Mouse (Mus musculus): Measurements from ENCODE around the gene Tlr8. TPM values are rescaled to one million over a fixed set of nuclear protein-coding genes. Genes with fewer than 3 reads are reported as not detected.
A peak's percentile ranks its signal among the peaks of the same experiment; 100 is the strongest.
"Not testable (repeated sequence)": the region's sequence is repeated elsewhere in the genome, so short reads cannot be mapped to it uniquely, and the experiment has no call there.

The Tlr8 gene
- 0.13 and 0.22 TPM in 2 replicates for polyA plus RNA-seq (2015; fragmentation: Nextera tagmentation; extraction: Ambion mirVana)

DNA sequence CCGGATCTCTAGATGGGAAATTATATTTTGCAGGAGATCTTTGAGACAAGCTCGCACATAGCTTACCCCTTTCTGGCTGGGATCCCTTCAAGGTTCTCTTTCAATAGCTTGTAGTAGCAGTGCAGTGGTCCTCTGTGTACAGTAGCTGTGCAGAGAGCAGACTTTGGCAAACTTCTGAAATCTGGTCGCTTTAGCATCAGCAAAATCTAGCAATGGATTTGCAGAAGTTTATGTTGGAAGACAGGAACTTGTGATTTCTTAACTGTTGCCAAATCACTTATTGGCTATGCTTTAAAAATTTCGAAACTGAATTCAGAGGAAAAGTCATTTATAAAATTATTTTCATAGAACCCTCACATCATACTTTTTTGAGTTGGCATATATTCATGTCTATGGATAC, at the start of gene Tlr8:
TSS of gene Tlr8 (minus strand) at position 244 of the 400 bp plus-strand sequence.
- Histone ChIP-seq H3K9me3 (no peaks in the 10 kb centered on the region), H3K4me1 (replicated peaks) (no peaks in the 10 kb centered on the region), H3K4me2 (no peak within 1 kb of the TSS), H3K4me3 (no peak within 1 kb of the TSS), H3K9ac (no peak within 1 kb of the TSS), H3K27ac (replicated peaks) (no peak within 1 kb of the TSS), H3K27me3 (0 out of 2 replicates have a peak, but pooled peaks cover 4% of the 10 kb centered on the region), H3K36me3 (no peaks in the 10 kb centered on the region)
- no peak for ATAC-seq (ENCODE audit: low FRiP score, low read depth)
- WGBS, result 84% methylated on average over 4 of the region's 4 CpGs

DNA sequence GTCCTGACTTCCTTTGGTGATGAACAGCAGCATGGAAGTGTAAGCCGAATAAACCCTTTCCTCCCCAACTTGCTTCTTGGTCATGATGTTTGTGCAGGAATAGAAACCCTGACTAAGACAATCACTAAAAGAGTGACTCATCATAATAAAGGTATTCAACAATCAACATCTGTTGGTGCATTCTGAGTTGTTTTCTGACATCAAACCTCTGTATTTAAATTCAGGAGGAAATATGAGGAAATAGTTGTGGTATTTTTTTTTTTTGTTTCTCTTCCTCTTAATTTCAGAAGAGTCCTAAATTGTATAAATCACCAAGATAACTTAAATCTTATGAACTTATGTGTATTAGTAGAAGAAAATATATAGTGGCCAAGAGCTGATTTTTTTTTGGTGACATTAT, 37.9 kb upstream of the Tlr8 start:
- H3K36me3 ChIP-seq; H3K4me3 ChIP-seq; H3K9ac ChIP-seq; H3K9me3 ChIP-seq; H3K27me3 ChIP-seq; H3K27ac ChIP-seq (replicated peaks); H3K4me2 ChIP-seq; H3K4me1 ChIP-seq (replicated peaks); ATAC-seq (ENCODE audit: low FRiP score, low read depth): not testable (repeated sequence)
- WGBS, result 100% methylated on average over 1 of the region's 1 CpGs

DNA sequence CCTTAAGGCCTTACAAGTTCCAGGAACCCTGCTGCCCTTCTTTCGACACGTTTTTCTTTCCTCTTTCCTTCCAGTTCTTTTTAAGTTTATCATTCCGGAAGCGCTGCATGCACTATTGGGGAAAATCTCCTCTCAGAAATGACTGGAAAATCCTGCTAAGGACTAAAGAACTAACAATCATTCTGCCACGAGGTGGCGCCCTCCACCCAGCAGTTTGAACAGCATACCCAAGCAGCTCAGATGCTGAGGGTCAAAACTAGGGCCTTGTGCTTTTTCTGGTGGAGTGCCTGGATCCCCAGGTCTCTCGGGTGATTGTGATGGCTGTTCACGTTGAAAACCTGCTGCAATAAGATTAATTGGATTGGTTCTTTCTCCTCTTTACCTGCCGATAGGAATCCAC, 12.8 kb upstream of the Tlr8 start:
- no peaks in the 10 kb centered on the region for H3K4me1 ChIP-seq (replicated peaks)
- H3K4me3 ChIP-seq, result no peak overlapping the region
- no peak for ATAC-seq (ENCODE audit: low FRiP score, low read depth)
- H3K9ac ChIP-seq, result no peak overlapping the region
- H3K4me2 ChIP-seq, result peak overlapping the region; percentile 21; the same call in 1 of the 2 replicates
- no peak overlapping the region for H3K27ac ChIP-seq (replicated peaks)
- no peaks in the 10 kb centered on the region for H3K9me3 ChIP-seq
- H3K27me3 ChIP-seq, result 0 out of 2 replicates have a peak, but pooled peaks cover 8% of the 10 kb centered on the region
- WGBS, result 22% methylated on average over 9 of the region's 9 CpGs
- no peaks in the 10 kb centered on the region for H3K36me3 ChIP-seq

DNA sequence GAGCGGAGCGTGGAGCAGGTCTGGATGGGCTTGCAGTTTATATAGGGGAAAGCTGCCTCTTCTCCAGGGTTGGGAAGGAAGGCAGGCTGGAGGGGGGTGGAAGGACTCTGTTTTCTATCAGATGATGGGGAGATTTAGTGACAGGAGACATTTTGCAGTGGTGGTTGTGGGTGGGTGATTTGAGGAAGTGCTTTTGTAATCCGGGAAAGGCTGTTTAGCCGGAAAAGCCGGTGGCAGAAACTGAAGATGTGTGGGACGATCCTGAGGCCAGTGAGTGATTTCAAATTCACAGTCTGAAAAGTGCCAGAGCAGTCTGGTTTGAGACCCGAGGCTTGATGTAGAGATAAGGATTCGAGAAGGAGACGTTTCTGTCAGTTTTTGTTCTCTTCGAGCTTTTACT, 12.4 kb upstream of the Tlr8 start:
- WGBS, result 62% methylated on average over 10 of the region's 10 CpGs
- Histone ChIP-seq H3K27ac (replicated peaks) (no peak overlapping the region), H3K9me3 (no peaks in the 10 kb centered on the region), H3K4me2 (peak overlapping the region; percentile 21; the same call in 1 of the 2 replicates), H3K4me3 (no peak overlapping the region), H3K9ac (no peak overlapping the region), H3K27me3 (0 out of 2 replicates have a peak, but pooled peaks cover 8% of the 10 kb centered on the region), H3K4me1 (replicated peaks) (no peaks in the 10 kb centered on the region), H3K36me3 (no peaks in the 10 kb centered on the region)
- ATAC-seq (ENCODE audit: low FRiP score, low read depth), result no peak

DNA sequence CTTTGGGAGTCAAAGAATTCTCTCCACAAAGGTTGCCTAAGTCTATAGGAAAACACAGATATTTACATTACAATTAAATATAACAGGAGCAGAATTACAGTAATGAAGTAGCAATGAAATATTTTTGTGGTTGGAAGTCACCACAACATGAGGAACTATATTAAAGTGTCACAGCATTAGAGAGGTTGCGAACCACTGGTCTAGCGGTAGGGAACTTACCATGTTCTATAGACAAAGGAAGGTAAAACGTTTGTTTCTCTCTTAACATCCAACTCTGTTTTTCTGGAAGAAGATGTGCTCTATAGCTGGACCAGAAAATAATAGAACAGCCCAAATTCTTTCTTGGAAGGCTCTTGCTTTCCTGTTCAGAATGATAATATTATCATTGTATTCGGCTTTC, 599 bp downstream of the Tlr8 start:
- H3K9ac ChIP-seq, result no peak overlapping the region
- 76% methylated on average over 4 of the region's 4 CpGs for WGBS
- no peak for ATAC-seq (ENCODE audit: low FRiP score, low read depth)

GRCm38 (mm10) chrX:167241736-167242135, 22.4 kb downstream of the Tlr8 start:
- no peak overlapping the region for H3K27ac ChIP-seq (replicated peaks)
- H3K4me3 ChIP-seq, result no peak overlapping the region
- no peaks in the 10 kb centered on the region for H3K36me3 ChIP-seq
- H3K4me1 ChIP-seq (replicated peaks), result no peaks in the 10 kb centered on the region
- H3K9me3 ChIP-seq, result no peaks in the 10 kb centered on the region
- no peak for ATAC-seq (ENCODE audit: low FRiP score, low read depth)
- H3K27me3 ChIP-seq, result 0 out of 2 replicates have a peak, but pooled peaks cover 6% of the 10 kb centered on the region
- H3K4me2 ChIP-seq, result no peak overlapping the region
- WGBS, result 90% methylated on average over 3 of the region's 3 CpGs
- no peak overlapping the region for H3K9ac ChIP-seq

More for the DNA sequence above, 599 bp downstream of the Tlr8 start:
- H3K4me1 ChIP-seq (replicated peaks), result no peaks in the 10 kb centered on the region
- no peaks in the 10 kb centered on the region for H3K9me3 ChIP-seq
- no peak overlapping the region for H3K4me2 ChIP-seq
- no peaks in the 10 kb centered on the region for H3K36me3 ChIP-seq
- H3K27me3 ChIP-seq, result 0 out of 2 replicates have a peak, but pooled peaks cover 4% of the 10 kb centered on the region
- H3K4me3 ChIP-seq, result no peak overlapping the region
- H3K27ac ChIP-seq (replicated peaks), result no peak overlapping the region

DNA sequence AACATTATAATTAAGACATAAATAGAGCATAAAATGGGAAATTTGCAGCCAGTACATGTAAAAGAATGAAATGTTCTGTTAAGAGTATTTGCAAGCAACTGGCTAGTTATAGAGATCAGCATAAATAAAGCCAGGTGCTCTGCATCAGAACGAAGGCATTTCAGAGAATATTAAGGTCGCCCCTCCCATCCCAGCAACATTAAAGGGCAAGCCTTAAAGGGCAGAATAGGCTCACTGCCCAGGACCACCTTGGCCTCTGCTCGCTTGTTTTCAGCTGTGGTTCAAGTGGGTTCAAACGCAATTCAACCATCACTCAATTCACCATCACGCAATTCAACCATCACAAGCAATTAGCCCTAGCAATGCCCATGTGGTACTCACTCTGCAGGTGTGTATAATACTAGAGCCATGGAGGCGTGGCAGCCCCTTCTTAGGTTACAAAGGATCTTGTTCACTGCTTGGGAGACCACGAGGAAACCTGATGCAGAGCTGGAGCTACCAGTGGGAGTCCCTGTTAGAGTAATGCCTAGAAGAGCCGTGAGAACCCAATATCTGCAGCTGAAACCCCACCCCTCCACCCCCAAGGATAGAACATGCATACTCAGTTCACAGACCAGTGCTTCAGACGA, 24.7 kb downstream of the Tlr8 start:
- WGBS, result 70% methylated on average over 9 of the region's 9 CpGs
- ATAC-seq (ENCODE audit: low FRiP score, low read depth), result no peak

GRCm38 (mm10) chrX:167233104-167233687, 30.9 kb downstream of the Tlr8 start:
- Histone ChIP-seq H3K27me3 (peaks cover 10% of the 10 kb centered on the region; the same call in 1 of the 2 replicates), H3K9me3 (no peaks in the 10 kb centered on the region), H3K9ac (no peak overlapping the region), H3K4me2 (peak overlapping the region; percentile 27; the same call in 1 of the 2 replicates), H3K4me3 (no peak overlapping the region), H3K27ac (replicated peaks) (no peak overlapping the region), H3K4me1 (replicated peaks) (0 out of 2 replicates have a peak, but pooled peaks cover 4% of the 10 kb centered on the region), H3K36me3 (no peaks in the 10 kb centered on the region)
- 38% methylated on average over 9 of the region's 9 CpGs for WGBS
- ATAC-seq (ENCODE audit: low FRiP score, low read depth), result peak; percentile 79

More for the DNA sequence above, 24.7 kb downstream of the Tlr8 start:
- Histone ChIP-seq H3K4me2 (no peak overlapping the region), H3K4me3 (no peak overlapping the region), H3K27ac (replicated peaks) (no peak overlapping the region), H3K9me3 (no peaks in the 10 kb centered on the region), H3K27me3 (peaks cover 9% of the 10 kb centered on the region; the same call in 1 of the 2 replicates), H3K9ac (no peak overlapping the region), H3K36me3 (no peaks in the 10 kb centered on the region), H3K4me1 (replicated peaks) (no peaks in the 10 kb centered on the region)

DNA sequence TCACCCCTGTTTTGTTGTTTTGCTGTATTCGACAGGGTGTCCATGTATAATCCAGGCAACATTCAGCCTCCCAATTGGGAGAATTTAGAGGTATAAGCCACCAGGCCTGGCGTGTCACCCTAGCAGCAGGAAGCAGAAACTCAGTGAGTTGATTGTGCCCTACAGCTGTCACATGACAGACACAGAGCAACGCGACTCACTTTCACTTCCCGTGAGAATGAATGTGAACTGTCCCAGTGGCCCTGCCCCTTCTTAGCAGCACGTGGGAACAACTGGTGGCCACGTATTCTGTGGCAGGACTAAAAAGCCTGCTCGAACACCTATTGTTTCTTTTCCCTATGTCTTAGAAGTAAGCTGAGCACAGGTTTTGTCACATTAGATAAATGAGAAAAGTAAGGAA, 33.0 kb downstream of the Tlr8 start:
- Histone ChIP-seq H3K4me1 (replicated peaks) (0 out of 2 replicates have a peak, but pooled peaks cover 4% of the 10 kb centered on the region), H3K4me3 (no peak overlapping the region), H3K9ac (no peak overlapping the region), H3K27ac (replicated peaks) (no peak overlapping the region), H3K36me3 (no peaks in the 10 kb centered on the region), H3K9me3 (no peaks in the 10 kb centered on the region), H3K4me2 (no peak overlapping the region), H3K27me3 (peaks cover 8% of the 10 kb centered on the region; the same call in 1 of the 2 replicates)
- no peak for ATAC-seq (ENCODE audit: low FRiP score, low read depth)
- WGBS, result 53% methylated on average over 8 of the region's 8 CpGs

DNA sequence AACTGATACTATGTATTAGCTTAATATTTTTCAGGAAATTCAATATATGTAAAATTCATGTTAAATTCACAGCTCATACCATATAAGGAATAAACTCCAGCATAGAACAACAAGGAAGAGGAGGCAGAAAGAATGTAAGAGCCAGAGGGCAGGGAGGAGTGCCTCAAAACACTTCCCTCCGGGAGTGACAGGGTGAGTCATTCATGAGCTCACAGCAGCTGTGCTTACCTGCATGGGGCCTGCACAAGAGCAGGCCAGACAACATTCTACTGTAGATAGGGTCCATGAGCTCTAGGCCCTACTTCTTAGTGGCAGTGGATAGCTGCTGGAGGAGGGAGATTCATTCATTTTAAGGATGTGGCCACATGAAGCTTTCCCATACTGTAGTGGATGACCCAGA, 34.3 kb downstream of the Tlr8 start:
- 0 out of 2 replicates have a peak, but pooled peaks cover 4% of the 10 kb centered on the region for H3K4me1 ChIP-seq (replicated peaks)
- H3K9me3 ChIP-seq, result no peaks in the 10 kb centered on the region
- H3K9ac ChIP-seq, result no peak overlapping the region
- H3K27ac ChIP-seq (replicated peaks), result no peak overlapping the region
- WGBS, result 59% methylated on average over 1 of the region's 1 CpGs
- H3K4me2 ChIP-seq, result no peak overlapping the region
- no peaks in the 10 kb centered on the region for H3K36me3 ChIP-seq
- peaks cover 8% of the 10 kb centered on the region; the same call in 1 of the 2 replicates for H3K27me3 ChIP-seq
- no peak overlapping the region for H3K4me3 ChIP-seq
- ATAC-seq (ENCODE audit: low FRiP score, low read depth), result no peak

GRCm38 (mm10) chrX:167229206-167229605, 34.9 kb downstream of the Tlr8 start:
- ATAC-seq (ENCODE audit: low FRiP score, low read depth), result no peak
- Histone ChIP-seq H3K4me2 (no peak overlapping the region), H3K4me3 (no peak overlapping the region), H3K27ac (replicated peaks) (no peak overlapping the region), H3K4me1 (replicated peaks) (0 out of 2 replicates have a peak, but pooled peaks cover 4% of the 10 kb centered on the region), H3K36me3 (no peaks in the 10 kb centered on the region), H3K9me3 (no peaks in the 10 kb centered on the region), H3K9ac (no peak overlapping the region), H3K27me3 (0 out of 2 replicates have a peak, but pooled peaks cover 4% of the 10 kb centered on the region)
- WGBS, result 36% methylated on average over 6 of the region's 6 CpGs

DNA sequence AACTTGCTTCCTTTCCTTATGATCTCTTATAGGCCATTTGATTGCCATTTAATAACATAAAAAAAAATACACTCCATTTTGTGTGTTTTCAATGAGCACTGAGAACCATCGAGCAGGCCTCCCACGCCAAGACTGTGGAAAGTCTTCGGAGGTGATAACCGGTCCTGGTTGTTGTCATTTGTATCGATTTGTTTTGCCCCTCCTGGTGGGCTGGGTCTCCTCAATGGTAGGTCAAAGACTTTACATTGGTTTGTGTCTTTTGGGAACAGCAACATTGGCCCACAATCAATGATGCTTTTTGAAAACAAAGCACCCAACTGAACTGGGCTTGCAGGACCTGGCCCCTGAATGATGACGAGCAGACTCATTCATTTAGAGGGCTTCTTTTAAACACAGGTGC, 36.4 kb downstream of the Tlr8 start:
- H3K9ac ChIP-seq, result no peak overlapping the region
- H3K4me1 ChIP-seq (replicated peaks), result no peaks in the 10 kb centered on the region
- no peak overlapping the region for H3K4me2 ChIP-seq
- H3K9me3 ChIP-seq, result no peaks in the 10 kb centered on the region
- ATAC-seq (ENCODE audit: low FRiP score, low read depth), result no peak
- 93% methylated on average over 6 of the region's 6 CpGs for WGBS
- H3K27me3 ChIP-seq, result no peaks in the 10 kb centered on the region
- no peak overlapping the region for H3K4me3 ChIP-seq
- H3K36me3 ChIP-seq, result no peaks in the 10 kb centered on the region
- no peak overlapping the region for H3K27ac ChIP-seq (replicated peaks)
